Mouse (Mus musculus): Measurements from ENCODE around the gene Ech1. TPM values are rescaled to one million over a fixed set of nuclear protein-coding genes. Genes with fewer than 3 reads are reported as not detected.
A peak's percentile ranks its signal among the peaks of the same experiment; 100 is the strongest.

Gene Ech1
- 483 and 823 TPM in 2 replicates for total RNA-seq (2014; rRNA removed; ENCODE audit: low replicate concordance)
- polyA plus RNA-seq (2015; fragmentation: Nextera tagmentation; extraction: Ambion mirVana), result 806 and 928 TPM in 2 replicates

GRCm38 (mm10) chr7:28824941-28825685, at the start of gene Ech1:
Ech1 (plus strand) TSS chr7:28825217.
- Histone ChIP-seq H3K4me1 (ENCODE audit: control insufficient read depth, insufficient read depth) (peaks cover 19% of the 10 kb centered on the region), H3K27ac (ENCODE audit: low read depth) (peak within 1 kb of the TSS; percentile 94), H3K36me3 (replicated peaks; ENCODE audit: control insufficient read depth, insufficient read depth, low read length) (peaks cover 38% of the 10 kb centered on the region), H3K9me3 (replicated peaks; ENCODE audit: control insufficient read depth, low read length) (no peaks in the 10 kb centered on the region), H3K27me3 (ENCODE audit: control insufficient read depth, insufficient read depth, low read length) (no peaks in the 10 kb centered on the region), H3K4me3 (ENCODE audit: low read depth, low read length) (peak within 1 kb of the TSS; percentile 54), H3K4me2 (ENCODE audit: low read depth, low read length) (peak within 1 kb of the TSS; percentile 60), H3K9ac (replicated peaks; ENCODE audit: low read depth, low read length) (peak within 1 kb of the TSS; percentile 74)
- ATAC-seq (ENCODE audit: insufficient read depth, low read depth), result peak; percentile 84
- WGBS, result 2% methylated on average over 33 of the region's 33 CpGs
- peak; percentile 95 for DNase-seq (ENCODE audit: low spot score)
- TF ChIP-seq EP300 (IDR thresholded peaks at IDR 0.05; ENCODE audit: low read depth) (peak; percentile 98), CTCF (IDR thresholded peaks at IDR 0.05; ENCODE audit: low read depth) (no peak)

GRCm38 (mm10) chr7:28778825-28779224, 46.2 kb upstream of the Ech1 start:
- no peaks in the 10 kb centered on the region for H3K27me3 ChIP-seq (ENCODE audit: control insufficient read depth, insufficient read depth, low read length)
- no peak overlapping the region for H3K4me2 ChIP-seq (ENCODE audit: low read depth, low read length)
- no peak for TF ChIP-seq CTCF (IDR thresholded peaks at IDR 0.05; ENCODE audit: low read depth)
- TF ChIP-seq EP300 (IDR thresholded peaks at IDR 0.05; ENCODE audit: low read depth), result no peak
- no peak overlapping the region for H3K4me3 ChIP-seq (ENCODE audit: low read depth, low read length)
- H3K9ac ChIP-seq (replicated peaks; ENCODE audit: low read depth, low read length), result no peak overlapping the region
- ATAC-seq (ENCODE audit: insufficient read depth, low read depth) (no peak), DNase-seq (ENCODE audit: low spot score) (no peak)
- no peaks in the 10 kb centered on the region for H3K4me1 ChIP-seq (ENCODE audit: control insufficient read depth, insufficient read depth)
- H3K9me3 ChIP-seq (replicated peaks; ENCODE audit: control insufficient read depth, low read length), result no peaks in the 10 kb centered on the region
- H3K27ac ChIP-seq (ENCODE audit: low read depth), result no peak overlapping the region
- 83% methylated on average over 9 of the region's 9 CpGs for WGBS
- peaks cover 24% of the 10 kb centered on the region for H3K36me3 ChIP-seq (replicated peaks; ENCODE audit: control insufficient read depth, insufficient read depth, low read length)

- Histone ChIP-seq H3K27ac (ENCODE audit: low read depth) (peak overlapping the region; percentile 56; the same call in 1 of the 2 replicates), H3K9ac (replicated peaks; ENCODE audit: low read depth, low read length) (no peak overlapping the region)
- 41% methylated on average over 6 of the region's 6 CpGs for WGBS
Observed at GRCm38 (mm10) chr7:28780067-28780658, 44.9 kb upstream of the Ech1 start.

GRCm38 (mm10) chr7:28780857-28781256, 44.2 kb upstream of the Ech1 start:
- H3K27me3 ChIP-seq (ENCODE audit: control insufficient read depth, insufficient read depth, low read length), result no peaks in the 10 kb centered on the region
- no peak overlapping the region for H3K9ac ChIP-seq (replicated peaks; ENCODE audit: low read depth, low read length)
- peak overlapping the region; percentile 56; the same call in 1 of the 2 replicates for H3K27ac ChIP-seq (ENCODE audit: low read depth)
- no peak for DNase-seq (ENCODE audit: low spot score)
- WGBS, result 51% methylated on average over 7 of the region's 7 CpGs
- H3K4me1 ChIP-seq (ENCODE audit: control insufficient read depth, insufficient read depth), result no peaks in the 10 kb centered on the region
- H3K36me3 ChIP-seq (replicated peaks; ENCODE audit: control insufficient read depth, insufficient read depth, low read length), result peaks cover 36% of the 10 kb centered on the region
- ATAC-seq (ENCODE audit: insufficient read depth, low read depth), result no peak
- H3K4me2 ChIP-seq (ENCODE audit: low read depth, low read length), result no peak overlapping the region; the same call in 1 of the 2 replicates
- TF ChIP-seq CTCF (IDR thresholded peaks at IDR 0.05; ENCODE audit: low read depth) (no peak), EP300 (IDR thresholded peaks at IDR 0.05; ENCODE audit: low read depth) (no peak)
- no peaks in the 10 kb centered on the region for H3K9me3 ChIP-seq (replicated peaks; ENCODE audit: control insufficient read depth, low read length)
- H3K4me3 ChIP-seq (ENCODE audit: low read depth, low read length), result no peak overlapping the region

More at GRCm38 (mm10) chr7:28780067-28780658, 44.9 kb upstream of the Ech1 start:
- Histone ChIP-seq H3K27me3 (ENCODE audit: control insufficient read depth, insufficient read depth, low read length) (no peaks in the 10 kb centered on the region), H3K4me3 (ENCODE audit: low read depth, low read length) (no peak overlapping the region), H3K4me1 (ENCODE audit: control insufficient read depth, insufficient read depth) (no peaks in the 10 kb centered on the region), H3K4me2 (ENCODE audit: low read depth, low read length) (no peak overlapping the region), H3K36me3 (replicated peaks; ENCODE audit: control insufficient read depth, insufficient read depth, low read length) (peaks cover 29% of the 10 kb centered on the region), H3K9me3 (replicated peaks; ENCODE audit: control insufficient read depth, low read length) (no peaks in the 10 kb centered on the region)
- peak; percentile 85 for DNase-seq (ENCODE audit: low spot score)
- ATAC-seq (ENCODE audit: insufficient read depth, low read depth), result peak; percentile 73
- peak; percentile 83 for TF ChIP-seq CTCF (IDR thresholded peaks at IDR 0.05; ENCODE audit: low read depth)
- TF ChIP-seq EP300 (IDR thresholded peaks at IDR 0.05; ENCODE audit: low read depth), result no peak

GRCm38 (mm10) chr7:28781261-28781663, 43.8 kb upstream of the Ech1 start:
- TF ChIP-seq EP300 (IDR thresholded peaks at IDR 0.05; ENCODE audit: low read depth) (no peak), CTCF (IDR thresholded peaks at IDR 0.05; ENCODE audit: low read depth) (no peak)
- Histone ChIP-seq H3K27ac (ENCODE audit: low read depth) (peak overlapping the region; percentile 56; the same call in 1 of the 2 replicates), H3K4me3 (ENCODE audit: low read depth, low read length) (no peak overlapping the region), H3K4me2 (ENCODE audit: low read depth, low read length) (no peak overlapping the region; the same call in 1 of the 2 replicates), H3K36me3 (replicated peaks; ENCODE audit: control insufficient read depth, insufficient read depth, low read length) (peaks cover 37% of the 10 kb centered on the region), H3K27me3 (ENCODE audit: control insufficient read depth, insufficient read depth, low read length) (no peaks in the 10 kb centered on the region), H3K9me3 (replicated peaks; ENCODE audit: control insufficient read depth, low read length) (no peaks in the 10 kb centered on the region), H3K4me1 (ENCODE audit: control insufficient read depth, insufficient read depth) (no peaks in the 10 kb centered on the region), H3K9ac (replicated peaks; ENCODE audit: low read depth, low read length) (no peak overlapping the region)
- WGBS, result 86% methylated on average over 8 of the region's 8 CpGs
- ATAC-seq (ENCODE audit: insufficient read depth, low read depth) (peak; percentile 14; the same call in 1 of the 2 replicates), DNase-seq (ENCODE audit: low spot score) (no peak)

Data from heart, postnatal 0 days (tissue).